Mouse (Mus musculus) thymus, adult 2 months (tissue): ENCODE results near the gene Gm28043.

Experiments
- CTCF ChIP-seq: fragments of 200-500 bp; IDR thresholded peaks from 2 replicates; pipeline ENCODE4 v1.5.1; 2012; ENCODE audit warnings: mild to moderate bottlenecking, control low read depth, low read length, moderate library complexity, borderline replicate concordance; ENCODE audit not compliant: control insufficient read depth, poor library complexity, insufficient read depth; ENCODE audit errors: extremely low read depth
- POLR2A ChIP-seq: fragments of 200-500 bp; IDR thresholded peaks from 2 replicates; pipeline ENCODE4 v1.6.1; 2012; ENCODE audit warnings: mild to moderate bottlenecking, low read length, control low read depth, moderate library complexity; ENCODE audit not compliant: control insufficient read depth, poor library complexity, insufficient read depth; ENCODE audit errors: extremely low read depth

DNA sequence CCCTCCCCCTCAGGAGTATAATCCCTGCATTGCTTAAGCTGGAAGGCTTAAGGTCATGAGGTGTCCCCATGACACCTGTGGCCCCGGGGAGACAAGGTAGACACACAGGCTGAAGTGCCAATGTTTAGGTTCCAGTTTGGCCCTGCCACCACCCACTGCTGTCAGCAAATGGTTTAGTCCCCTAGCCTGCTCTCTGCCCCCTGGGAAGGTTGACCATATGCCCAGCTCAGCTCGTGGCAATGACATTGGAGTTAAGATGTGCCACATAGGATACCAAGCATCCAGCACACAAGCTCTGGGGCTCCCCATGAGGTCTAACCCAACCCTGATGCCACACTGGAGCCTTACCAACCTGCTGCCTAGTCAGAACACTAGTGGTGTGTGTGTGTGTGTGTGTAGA is 117.8 kb downstream of the Gm28043 start:
- TF ChIP-seq POLR2A, result no peak
- TF ChIP-seq CTCF, result no peak
